Mouse (Mus musculus): ENCODE measurements around the gene Uckl1. TPM values are rescaled to one million over a fixed set of nuclear protein-coding genes. Genes with fewer than 3 reads are reported as not detected.

Uckl1 gene
- polyA plus RNA-seq, 1 experiment from 2014 or later, result 55.7 TPM

- ATAC-seq (ENCODE audit: insufficient number of reproducible peaks, low FRiP score, low TSS enrichment, low read depth), result no peak
- Histone ChIP-seq H3K4me2 (replicated peaks) (no peak overlapping the region), H3K4me3 (replicated peaks) (no peak overlapping the region), H3K9ac (no peak overlapping the region), H3K4me1 (0 out of 2 replicates have a peak, but pooled peaks cover 6% of the 10 kb centered on the region), H3K36me3 (peaks cover 10% of the 10 kb centered on the region), H3K27me3 (no peaks in the 10 kb centered on the region), H3K9me3 (replicated peaks) (0 out of 2 replicates have a peak, but pooled peaks cover 6% of the 10 kb centered on the region), H3K27ac (replicated peaks) (no peak overlapping the region)
- WGBS, result 82% methylated on average over 2 of the region's 2 CpGs
These were observed 48.3 kb downstream of the Uckl1 start for GRCm38 (mm10) chr2:181536410-181536809.

- H3K27ac ChIP-seq (replicated peaks), result no peak overlapping the region
- no peak overlapping the region for H3K4me2 ChIP-seq (replicated peaks)
- H3K36me3 ChIP-seq, result peaks cover 32% of the 10 kb centered on the region
- H3K9me3 ChIP-seq (replicated peaks), result peaks cover 11% of the 10 kb centered on the region; the same call in 1 of the 2 replicates
- H3K27me3 ChIP-seq, result no peaks in the 10 kb centered on the region
- H3K4me1 ChIP-seq, result 0 out of 2 replicates have a peak, but pooled peaks cover 2% of the 10 kb centered on the region
- WGBS, result 94% methylated on average over 3 of the region's 3 CpGs
- H3K4me3 ChIP-seq (replicated peaks), result no peak overlapping the region
- no peak for ATAC-seq (ENCODE audit: insufficient number of reproducible peaks, low FRiP score, low TSS enrichment, low read depth)
- H3K9ac ChIP-seq, result no peak overlapping the region
These were observed 52.1 kb downstream of the Uckl1 start for GRCm38 (mm10) chr2:181532589-181532988.

GRCm38 (mm10) chr2:181529076-181529475, 55.6 kb downstream of the Uckl1 start:
- Histone ChIP-seq H3K4me2 (replicated peaks) (no peak overlapping the region), H3K4me3 (replicated peaks) (no peak overlapping the region), H3K27me3 (no peaks in the 10 kb centered on the region), H3K4me1 (0 out of 2 replicates have a peak, but pooled peaks cover 8% of the 10 kb centered on the region), H3K36me3 (peaks cover 34% of the 10 kb centered on the region), H3K27ac (replicated peaks) (no peak overlapping the region), H3K9me3 (replicated peaks) (peaks cover 11% of the 10 kb centered on the region; the same call in 1 of the 2 replicates), H3K9ac (no peak overlapping the region)
- no peak for ATAC-seq (ENCODE audit: insufficient number of reproducible peaks, low FRiP score, low TSS enrichment, low read depth)
- 84% methylated on average over 1 of the region's 1 CpGs for WGBS

- no peak overlapping the region for H3K9ac ChIP-seq
- 73% methylated on average over 5 of the region's 5 CpGs for WGBS
- no peak overlapping the region for H3K4me3 ChIP-seq (replicated peaks)
These were observed 59.2 kb downstream of the Uckl1 start for GRCm38 (mm10) chr2:181525526-181525925.

GRCm38 (mm10) chr2:181522811-181523210, 61.9 kb downstream of the Uckl1 start:
- 69% methylated on average over 5 of the region's 5 CpGs for WGBS
- Histone ChIP-seq H3K27me3 (no peaks in the 10 kb centered on the region), H3K4me3 (replicated peaks) (no peak overlapping the region), H3K9ac (no peak overlapping the region), H3K36me3 (peaks cover 12% of the 10 kb centered on the region), H3K9me3 (replicated peaks) (no peaks in the 10 kb centered on the region), H3K27ac (replicated peaks) (no peak overlapping the region), H3K4me1 (peaks cover 32% of the 10 kb centered on the region), H3K4me2 (replicated peaks) (no peak overlapping the region)
- no peak for ATAC-seq (ENCODE audit: insufficient number of reproducible peaks, low FRiP score, low TSS enrichment, low read depth)

More at GRCm38 (mm10) chr2:181525526-181525925, 59.2 kb downstream of the Uckl1 start:
- peaks cover 21% of the 10 kb centered on the region for H3K4me1 ChIP-seq
- peaks cover 5% of the 10 kb centered on the region; the same call in 1 of the 2 replicates for H3K9me3 ChIP-seq (replicated peaks)
- no peak overlapping the region for H3K27ac ChIP-seq (replicated peaks)
- H3K36me3 ChIP-seq, result peaks cover 21% of the 10 kb centered on the region
- no peak overlapping the region for H3K4me2 ChIP-seq (replicated peaks)
- H3K27me3 ChIP-seq, result no peaks in the 10 kb centered on the region
- no peak for ATAC-seq (ENCODE audit: insufficient number of reproducible peaks, low FRiP score, low TSS enrichment, low read depth)

GRCm38 (mm10) chr2:181521491-181521890, 63.2 kb downstream of the Uckl1 start:
- WGBS, result 47% methylated on average over 10 of the region's 10 CpGs
- no peak for ATAC-seq (ENCODE audit: insufficient number of reproducible peaks, low FRiP score, low TSS enrichment, low read depth)
- Histone ChIP-seq H3K4me3 (replicated peaks) (peak overlapping the region; percentile 94), H3K4me1 (peaks cover 32% of the 10 kb centered on the region), H3K36me3 (peaks cover 21% of the 10 kb centered on the region), H3K9ac (no peak overlapping the region), H3K27me3 (no peaks in the 10 kb centered on the region), H3K27ac (replicated peaks) (no peak overlapping the region), H3K4me2 (replicated peaks) (peak overlapping the region; percentile 60), H3K9me3 (replicated peaks) (no peaks in the 10 kb centered on the region)

GRCm38 (mm10) chr2:181520936-181521227, 63.8 kb downstream of the Uckl1 start:
- Histone ChIP-seq H3K36me3 (peaks cover 27% of the 10 kb centered on the region), H3K27me3 (no peaks in the 10 kb centered on the region), H3K27ac (replicated peaks) (peak overlapping the region; percentile 98), H3K4me1 (peaks cover 32% of the 10 kb centered on the region), H3K9me3 (replicated peaks) (no peaks in the 10 kb centered on the region), H3K9ac (peak overlapping the region; percentile 92), H3K4me3 (replicated peaks) (peak overlapping the region; percentile 94), H3K4me2 (replicated peaks) (peak overlapping the region; percentile 60)
- under 1% methylated on average over 17 of the region's 17 CpGs for WGBS
- ATAC-seq (ENCODE audit: insufficient number of reproducible peaks, low FRiP score, low TSS enrichment, low read depth), result no peak

- ATAC-seq (ENCODE audit: insufficient number of reproducible peaks, low FRiP score, low TSS enrichment, low read depth), result peak; percentile 98
- Histone ChIP-seq H3K36me3 (peaks cover 29% of the 10 kb centered on the region), H3K4me1 (peaks cover 29% of the 10 kb centered on the region), H3K4me2 (replicated peaks) (peak within 1 kb of the TSS; percentile 60), H3K9me3 (replicated peaks) (no peaks in the 10 kb centered on the region), H3K27me3 (no peaks in the 10 kb centered on the region), H3K9ac (peak within 1 kb of the TSS; percentile 92), H3K4me3 (replicated peaks) (peak within 1 kb of the TSS; percentile 94), H3K27ac (replicated peaks) (peak within 1 kb of the TSS; percentile 98)
- WGBS, result under 1% methylated on average over 74 of the region's 74 CpGs
These were observed 64.4 kb downstream of the Uckl1 start, which contains the start of gene Dnajc5 for GRCm38 (mm10) chr2:181520118-181520935. TSS of gene Dnajc5 (plus strand) at chr2:181520485.

- H3K9me3 ChIP-seq (replicated peaks), result no peaks in the 10 kb centered on the region
- WGBS, result 72% methylated on average over 3 of the region's 3 CpGs
- ATAC-seq (ENCODE audit: insufficient number of reproducible peaks, low FRiP score, low TSS enrichment, low read depth), result no peak
- peak overlapping the region; percentile 57 for H3K4me2 ChIP-seq (replicated peaks)
- H3K4me1 ChIP-seq, result peaks cover 24% of the 10 kb centered on the region
- peaks cover 40% of the 10 kb centered on the region for H3K36me3 ChIP-seq
- peak overlapping the region; percentile 94 for H3K4me3 ChIP-seq (replicated peaks)
- no peaks in the 10 kb centered on the region for H3K27me3 ChIP-seq
- H3K9ac ChIP-seq, result peak overlapping the region; percentile 92; the same call in 1 of the 2 replicates
- peak overlapping the region; percentile 98 for H3K27ac ChIP-seq (replicated peaks)
These were observed 65.5 kb downstream of the Uckl1 start for GRCm38 (mm10) chr2:181519201-181519600.

All from embryonic facial prominence, embryonic 15.5 days (tissue).